Mouse (Mus musculus): ENCODE data around the gene Scn5a. TPM values are rescaled to one million over a fixed set of nuclear protein-coding genes. Genes with fewer than 3 reads are reported as not detected.

The Scn5a gene
- total RNA-seq (2015; ENCODE audit: low replicate concordance) (not detected in 2 replicates), total RNA-seq (2017; ENCODE audit: low replicate concordance) (not detected in 2 replicates)

DNA sequence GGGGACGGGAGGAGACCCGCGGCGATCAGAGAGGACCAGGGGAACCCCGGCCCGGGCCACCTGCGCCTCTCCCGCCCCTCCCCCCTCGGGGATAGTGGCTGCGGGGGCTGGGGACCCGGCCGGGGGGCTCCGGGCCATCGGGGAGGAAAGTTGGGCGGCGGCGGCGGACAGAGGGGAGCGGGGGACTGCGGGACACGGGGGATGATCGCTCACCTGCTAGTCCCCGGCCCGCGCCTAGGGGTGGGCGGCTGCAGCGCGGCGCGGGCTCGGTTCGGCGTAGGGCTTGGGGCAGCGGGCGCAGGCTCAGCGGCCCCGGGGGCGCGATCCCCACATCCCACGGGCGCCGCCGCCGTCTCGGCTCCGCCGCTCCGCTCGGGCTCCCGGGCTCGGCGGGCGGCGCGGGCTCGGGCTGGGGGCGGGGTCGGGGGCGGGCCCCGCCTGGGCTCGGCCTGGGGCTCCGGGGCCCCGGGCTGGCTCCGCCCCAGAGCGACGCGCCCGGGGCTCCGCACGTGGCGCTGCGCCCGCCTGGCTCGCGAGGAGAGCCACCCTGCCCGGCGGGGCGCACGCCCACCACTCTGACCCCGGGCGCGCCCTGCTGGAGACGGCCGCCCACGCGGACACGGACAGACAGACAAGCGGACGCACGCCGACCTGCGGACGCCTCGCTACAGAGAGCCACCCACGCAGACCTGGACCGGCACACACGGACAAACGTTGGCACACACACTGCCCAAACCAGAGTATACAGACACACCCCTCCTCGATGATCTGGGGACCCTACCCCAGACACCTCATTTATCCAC, at the start of gene Scn5a:
Scn5a (minus strand) TSS at position 381 of the 803 bp plus-strand sequence.
- ATAC-seq (replicated peaks; ENCODE audit: low FRiP score, poor library complexity, severe bottlenecking): no peak

DNA sequence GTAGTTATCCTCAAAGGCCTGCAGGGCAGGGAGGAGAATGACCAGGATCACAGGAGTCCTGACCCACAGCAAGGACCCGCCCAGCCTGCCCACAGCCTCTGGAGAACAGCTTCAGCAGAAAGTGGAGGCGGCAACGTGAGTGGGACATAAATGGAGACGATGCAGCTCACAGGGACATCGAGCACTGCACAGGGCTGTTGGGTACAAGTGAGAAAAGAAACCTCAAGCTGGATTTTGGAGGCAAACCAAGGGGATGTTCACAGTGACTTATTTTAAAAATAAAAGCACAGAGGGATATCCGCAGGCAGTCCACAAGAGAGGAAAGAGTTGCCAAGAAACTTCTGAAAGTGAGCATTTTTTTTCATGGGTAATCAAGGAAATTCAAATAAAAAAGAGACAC, 48.4 kb upstream of the Scn5a start:
- ATAC-seq (replicated peaks; ENCODE audit: low FRiP score, poor library complexity, severe bottlenecking): no peak

DNA sequence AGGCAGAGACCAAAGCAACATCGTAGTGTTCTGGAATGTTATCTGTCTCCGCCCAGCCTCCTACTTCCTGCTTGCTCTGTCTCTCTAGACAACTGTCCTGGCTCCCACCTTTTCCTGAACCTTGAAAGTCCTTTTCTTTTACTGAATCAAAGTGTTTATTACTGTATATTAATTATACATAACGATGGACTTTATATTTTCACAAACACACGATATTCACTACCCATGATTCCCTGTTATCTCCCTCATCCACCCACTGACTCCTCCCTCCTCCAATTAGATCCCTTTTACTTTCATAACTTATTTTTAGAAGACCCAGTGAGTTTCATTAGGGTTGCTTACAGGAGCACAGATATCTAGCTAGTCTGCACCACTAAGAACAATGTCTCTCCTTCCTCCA, 45.3 kb upstream of the Scn5a start:
- no peak for ATAC-seq (replicated peaks; ENCODE audit: low FRiP score, poor library complexity, severe bottlenecking)

DNA sequence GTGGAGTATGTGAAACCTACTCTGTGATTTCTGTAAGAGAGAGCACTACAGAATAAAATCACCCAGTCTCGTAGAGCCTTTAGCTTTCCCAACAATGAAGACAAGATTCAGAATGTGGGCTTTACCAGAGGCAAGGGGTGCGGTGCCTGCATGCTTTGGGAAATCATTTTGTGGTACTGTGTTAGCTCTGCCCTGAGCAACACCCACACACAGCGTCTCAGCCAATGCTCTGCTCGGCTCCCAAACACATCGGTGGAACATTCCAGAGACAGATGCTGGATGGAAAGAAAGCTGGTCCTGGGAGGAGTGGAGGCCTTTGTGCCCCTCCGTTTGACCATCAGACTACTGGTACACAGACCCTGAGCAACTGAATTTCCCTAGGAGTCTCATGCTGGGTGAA, 36.0 kb upstream of the Scn5a start:
- no peak for ATAC-seq (replicated peaks; ENCODE audit: low FRiP score, poor library complexity, severe bottlenecking)

DNA sequence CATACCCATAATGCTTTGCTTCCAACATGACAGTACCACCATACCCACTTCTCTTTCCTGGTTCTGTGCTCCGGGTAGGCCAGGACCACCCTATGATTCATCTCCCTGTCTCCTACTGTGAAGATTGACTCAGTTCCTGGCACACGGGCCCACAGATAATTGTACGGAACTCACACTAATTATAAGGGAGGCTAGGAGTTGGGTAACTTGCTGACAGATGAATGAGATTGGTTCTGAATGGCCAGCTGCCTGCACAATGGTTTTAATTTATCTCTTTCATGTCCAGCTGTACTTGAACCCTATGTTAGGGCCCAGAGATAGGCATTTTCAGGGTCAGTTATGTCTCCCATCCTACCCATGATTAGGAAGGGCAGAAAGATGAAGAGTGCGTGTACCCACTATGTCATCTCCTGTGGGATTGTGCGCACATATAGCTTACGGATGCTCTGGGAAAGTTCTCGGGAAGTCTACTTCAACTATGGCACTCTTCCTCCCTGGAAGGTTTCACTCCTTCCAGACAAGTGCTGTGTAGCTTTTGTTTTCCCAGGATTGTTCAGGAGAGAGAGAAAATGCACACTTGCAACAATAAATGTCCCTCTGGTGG, 31.8 kb upstream of the Scn5a start:
- ATAC-seq (replicated peaks; ENCODE audit: low FRiP score, poor library complexity, severe bottlenecking): no peak

DNA sequence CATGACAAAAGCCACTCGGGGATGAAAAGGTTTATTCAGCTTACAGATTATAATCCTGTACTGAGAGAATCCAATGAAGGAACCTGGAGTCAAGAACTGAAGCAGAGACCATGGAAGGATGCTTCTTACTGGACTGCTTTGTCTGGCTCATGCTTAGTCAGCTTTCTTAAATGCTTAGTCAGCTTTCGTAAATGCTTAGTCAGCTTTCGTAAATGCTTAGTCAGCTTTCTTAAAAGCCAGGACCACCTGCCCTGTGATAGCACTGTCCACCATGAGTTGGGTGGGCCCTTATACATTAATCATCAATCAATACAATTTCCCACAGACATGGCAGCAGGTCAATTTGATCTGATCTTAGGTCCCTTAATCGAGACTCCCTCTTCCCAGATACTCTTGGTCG, 28.1 kb upstream of the Scn5a start:
- ATAC-seq (replicated peaks; ENCODE audit: low FRiP score, poor library complexity, severe bottlenecking): no peak

DNA sequence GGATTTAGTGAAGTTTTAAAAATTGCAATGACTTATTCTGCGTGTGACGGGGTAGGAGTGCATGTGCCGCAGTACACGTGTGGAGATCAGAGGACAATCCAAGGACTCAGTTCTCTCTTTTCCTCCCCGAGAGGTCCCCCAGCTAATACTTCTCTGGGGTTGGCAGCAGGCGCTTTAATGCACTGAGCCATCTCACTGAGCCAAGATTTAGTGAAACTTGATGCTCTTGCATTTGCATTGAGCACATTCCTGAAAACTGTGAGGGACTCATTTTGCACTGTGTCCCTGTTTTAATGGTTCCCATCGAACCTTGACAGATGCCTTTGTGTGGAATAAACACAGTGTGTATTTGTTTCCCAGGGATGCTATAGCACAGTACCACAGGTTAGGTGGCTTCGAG, 25.8 kb upstream of the Scn5a start:
- ATAC-seq (replicated peaks; ENCODE audit: low FRiP score, poor library complexity, severe bottlenecking): no peak

DNA sequence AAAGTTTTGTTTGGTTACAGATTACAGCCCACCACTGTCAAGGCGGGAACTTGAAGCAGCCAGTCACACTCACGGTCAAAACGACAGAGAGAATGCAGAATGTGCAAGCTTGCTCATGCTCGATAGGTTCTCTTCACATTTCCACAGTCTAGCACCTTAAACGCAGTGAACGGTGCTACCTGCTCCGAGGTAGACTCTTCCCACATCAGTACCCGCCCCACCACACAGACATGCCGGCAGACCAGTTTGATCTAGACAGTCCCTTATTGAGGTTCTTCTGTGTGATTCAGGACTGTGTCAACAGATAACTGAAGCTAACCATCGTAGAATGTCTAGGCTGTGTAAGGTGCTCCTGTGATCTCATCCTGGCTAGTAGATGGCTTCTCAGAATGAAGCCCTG, 19.7 kb upstream of the Scn5a start:
- no peak for ATAC-seq (replicated peaks; ENCODE audit: low FRiP score, poor library complexity, severe bottlenecking)

DNA sequence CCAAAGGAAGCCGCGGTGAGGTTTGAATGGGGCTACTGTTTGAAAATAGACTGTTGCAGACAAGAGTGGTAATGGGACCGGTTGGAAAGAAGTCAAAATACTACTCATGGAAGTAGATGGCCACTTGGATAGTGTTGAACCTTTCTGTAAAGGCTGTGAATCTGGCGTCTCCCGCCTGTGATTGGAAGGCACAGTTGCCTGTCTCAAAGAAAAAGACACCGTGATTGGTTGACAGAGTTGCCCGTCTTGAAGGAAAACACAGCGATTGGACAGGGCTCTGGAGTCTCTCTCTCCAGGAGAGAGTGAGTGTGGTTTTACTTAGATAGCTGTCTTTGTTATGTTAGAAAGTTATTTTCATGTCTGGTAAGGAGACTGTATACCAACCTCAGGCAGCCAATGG, 18.5 kb upstream of the Scn5a start:
- ATAC-seq (replicated peaks; ENCODE audit: low FRiP score, poor library complexity, severe bottlenecking): no peak

DNA sequence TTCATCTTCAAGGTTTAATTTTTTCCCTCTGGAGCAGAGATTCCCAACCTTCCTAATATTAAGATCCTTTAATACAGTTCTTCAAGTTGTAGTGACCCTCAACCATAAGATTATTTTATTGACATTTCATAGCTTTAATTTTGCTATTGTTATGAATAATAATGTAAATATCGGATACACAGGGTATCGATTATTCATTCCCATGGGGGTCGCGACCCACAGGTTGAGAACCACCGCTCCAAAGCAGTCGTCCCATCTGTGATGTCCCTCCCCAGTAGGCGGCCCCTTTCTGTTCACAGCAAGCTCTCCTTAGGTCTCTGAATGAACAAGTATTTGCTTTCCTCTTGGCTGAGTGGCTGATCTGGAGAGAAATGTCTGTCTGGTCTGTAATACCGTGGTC, 10.8 kb upstream of the Scn5a start:
- ATAC-seq (replicated peaks; ENCODE audit: low FRiP score, poor library complexity, severe bottlenecking): no peak

DNA sequence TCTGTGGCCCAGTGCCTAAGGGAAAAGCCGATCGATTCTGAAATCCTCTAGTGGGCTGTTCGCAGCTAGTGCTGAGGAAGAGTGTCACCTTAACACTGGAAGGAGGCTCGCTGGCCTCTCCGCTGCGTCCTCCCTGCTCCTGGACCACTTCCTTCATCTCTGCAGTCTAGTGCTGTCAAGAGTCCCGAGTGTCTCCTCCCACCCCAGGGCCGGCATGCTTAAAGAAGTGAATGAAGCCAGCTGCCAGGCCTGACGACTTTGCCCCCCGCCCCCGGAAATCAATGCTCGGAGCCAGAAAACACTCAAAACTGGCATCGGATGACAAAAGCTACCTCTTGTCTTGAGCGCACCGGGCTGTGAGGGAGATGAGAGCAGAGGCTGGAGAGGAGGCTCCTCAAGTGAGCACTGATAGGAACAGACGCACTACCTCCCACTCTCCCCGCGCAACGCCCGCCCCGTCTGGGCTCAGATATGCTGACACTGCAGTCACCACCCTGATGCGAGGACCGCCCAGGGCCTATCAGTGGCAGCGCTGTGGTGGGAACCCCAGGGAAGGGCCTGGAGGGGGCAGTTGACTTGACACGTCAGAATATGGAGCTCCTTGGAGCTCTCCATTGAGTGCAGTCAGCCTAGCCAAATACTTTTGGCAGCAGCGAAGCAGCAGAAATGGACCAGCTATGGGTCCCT, 10.1 kb upstream of the Scn5a start:
- ATAC-seq (replicated peaks; ENCODE audit: low FRiP score, poor library complexity, severe bottlenecking): no peak

DNA sequence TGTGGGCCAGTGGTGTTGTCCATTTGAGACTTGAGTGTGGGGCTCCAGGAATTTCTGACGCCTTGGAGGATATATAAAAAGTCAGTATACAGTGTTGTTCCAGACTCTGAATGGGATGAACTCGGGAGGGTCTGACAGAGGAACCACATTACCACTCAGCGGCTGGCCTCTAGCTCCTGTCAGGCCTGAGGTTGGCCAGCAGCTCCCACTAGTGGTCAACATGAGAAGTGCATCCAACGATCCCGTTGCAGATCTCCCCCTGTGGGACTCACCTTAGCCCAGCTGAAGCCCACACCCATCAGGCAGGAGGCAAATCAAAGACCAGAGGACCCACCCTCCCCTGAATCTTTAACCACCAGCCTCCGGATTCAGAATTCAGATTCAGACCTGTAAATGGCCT, 1.9 kb upstream of the Scn5a start:
- ATAC-seq (replicated peaks; ENCODE audit: low FRiP score, poor library complexity, severe bottlenecking): peak; percentile 75

DNA sequence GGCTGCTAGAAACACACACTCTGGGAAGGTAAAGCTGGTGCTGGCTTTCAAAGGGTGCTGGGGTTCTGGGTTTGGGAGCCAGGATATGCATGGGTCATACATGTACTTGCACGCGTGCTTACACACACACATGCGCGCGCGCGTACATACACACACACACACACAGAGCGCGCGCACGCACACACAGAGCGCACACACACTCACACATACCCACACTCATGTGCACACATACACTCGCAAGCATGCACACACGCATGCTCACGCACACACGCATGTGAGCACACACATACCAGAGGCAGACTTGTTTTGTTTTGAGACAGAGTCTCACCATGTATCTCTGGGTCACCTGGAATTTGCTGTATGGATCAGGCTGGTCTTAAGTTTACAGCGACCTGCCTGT, 1.4 kb upstream of the Scn5a start:
- ATAC-seq (replicated peaks; ENCODE audit: low FRiP score, poor library complexity, severe bottlenecking): no peak

DNA sequence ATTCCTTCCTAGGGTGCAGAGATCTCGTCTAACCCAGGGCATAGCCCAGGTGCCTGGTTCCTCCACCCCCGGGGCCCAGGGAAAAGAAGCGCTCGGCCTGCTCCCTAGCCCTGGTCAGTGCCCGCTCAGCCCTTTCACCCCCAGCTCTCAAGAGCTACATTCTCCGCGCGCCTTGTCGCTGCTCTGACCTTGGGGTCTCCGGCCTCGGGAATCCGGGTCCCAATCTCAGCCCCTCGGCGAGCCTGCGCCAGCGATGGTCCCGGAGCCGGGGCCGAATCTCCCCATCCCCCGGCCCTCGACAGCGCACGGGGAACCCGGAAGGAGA, 543 bp downstream of the Scn5a start:
- ATAC-seq (replicated peaks; ENCODE audit: low FRiP score, poor library complexity, severe bottlenecking): no peak

DNA sequence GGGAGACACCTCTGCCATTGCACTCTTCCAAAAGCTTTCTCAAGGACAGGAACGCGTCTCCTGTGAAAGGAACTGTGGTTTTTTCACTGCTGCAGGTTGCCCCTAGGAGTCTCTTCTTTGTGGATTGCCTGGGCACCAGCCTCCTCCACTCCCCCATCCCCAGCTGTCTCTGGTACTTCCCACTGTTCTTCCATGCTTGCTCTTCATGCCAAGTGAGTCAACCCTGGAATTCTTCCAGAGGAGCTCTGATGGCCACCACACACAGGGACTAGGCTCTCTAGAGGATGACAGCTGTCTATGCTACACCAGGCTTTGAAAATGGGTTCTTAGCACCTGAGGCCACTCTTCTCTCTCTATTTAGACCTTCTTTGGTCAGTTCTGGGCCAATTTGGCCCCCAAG, 1.8 kb downstream of the Scn5a start:
- ATAC-seq (replicated peaks; ENCODE audit: low FRiP score, poor library complexity, severe bottlenecking): no peak

DNA sequence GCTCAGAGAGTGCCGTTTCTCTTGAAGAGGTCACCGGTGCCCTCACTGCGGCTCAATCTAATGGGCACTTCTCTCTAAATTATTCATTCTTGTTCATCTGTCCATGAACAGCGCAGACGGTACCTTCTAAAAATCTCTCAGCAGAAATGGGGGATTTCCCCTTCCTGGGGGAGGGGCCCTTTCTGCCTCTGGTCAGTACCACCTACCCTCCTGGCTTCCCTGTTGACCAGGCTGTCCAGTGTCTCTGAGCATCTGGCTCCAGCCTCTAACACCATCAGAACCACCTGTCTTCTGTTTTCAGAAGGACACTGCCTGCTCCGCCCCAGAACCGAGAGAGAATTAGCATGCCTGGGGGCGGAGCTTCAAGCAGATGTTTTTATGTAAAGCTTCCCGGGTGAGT, 3.1 kb downstream of the Scn5a start:
- no peak for ATAC-seq (replicated peaks; ENCODE audit: low FRiP score, poor library complexity, severe bottlenecking)

DNA sequence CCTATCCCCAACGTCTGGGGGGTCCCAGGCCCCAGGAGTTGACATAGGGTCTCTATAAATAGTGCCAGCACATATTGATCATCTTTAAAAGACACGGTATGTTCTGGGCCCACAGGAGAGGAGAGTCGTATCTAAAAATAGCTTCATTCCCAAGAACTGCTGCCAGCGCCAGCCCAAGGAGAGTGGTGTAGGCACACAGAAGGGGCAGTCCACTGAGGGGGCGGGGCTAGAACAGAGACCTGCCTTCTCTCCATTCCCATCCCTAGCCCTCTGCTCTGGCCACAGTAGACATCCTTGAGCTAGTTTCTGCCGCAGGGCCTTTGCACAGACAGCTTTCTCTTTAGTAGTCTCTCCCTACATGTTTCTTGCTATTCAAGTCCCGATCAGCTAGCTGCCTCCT, 4.5 kb downstream of the Scn5a start:
- no peak for ATAC-seq (replicated peaks; ENCODE audit: low FRiP score, poor library complexity, severe bottlenecking)

DNA sequence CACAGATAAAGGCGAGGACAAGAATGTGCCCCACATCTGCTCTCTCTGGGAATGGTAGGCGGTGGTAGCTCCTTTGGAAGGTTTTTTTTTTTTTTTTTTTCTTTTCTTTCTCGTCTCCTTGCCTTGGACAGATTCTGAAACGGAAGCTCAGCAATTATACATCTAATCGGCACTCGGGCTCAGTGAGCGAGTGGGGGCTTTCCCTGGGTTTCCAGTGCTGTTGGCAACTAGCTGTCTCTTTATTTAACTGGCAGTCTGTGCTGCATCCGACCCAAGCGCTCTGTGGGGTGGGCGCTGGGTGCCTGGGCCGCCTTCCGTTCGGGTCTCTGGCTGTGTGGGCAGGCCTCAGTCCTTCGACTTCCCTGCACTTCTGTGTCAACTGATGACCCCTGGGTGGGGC, 5.8 kb downstream of the Scn5a start:
- no peak for ATAC-seq (replicated peaks; ENCODE audit: low FRiP score, poor library complexity, severe bottlenecking)

DNA sequence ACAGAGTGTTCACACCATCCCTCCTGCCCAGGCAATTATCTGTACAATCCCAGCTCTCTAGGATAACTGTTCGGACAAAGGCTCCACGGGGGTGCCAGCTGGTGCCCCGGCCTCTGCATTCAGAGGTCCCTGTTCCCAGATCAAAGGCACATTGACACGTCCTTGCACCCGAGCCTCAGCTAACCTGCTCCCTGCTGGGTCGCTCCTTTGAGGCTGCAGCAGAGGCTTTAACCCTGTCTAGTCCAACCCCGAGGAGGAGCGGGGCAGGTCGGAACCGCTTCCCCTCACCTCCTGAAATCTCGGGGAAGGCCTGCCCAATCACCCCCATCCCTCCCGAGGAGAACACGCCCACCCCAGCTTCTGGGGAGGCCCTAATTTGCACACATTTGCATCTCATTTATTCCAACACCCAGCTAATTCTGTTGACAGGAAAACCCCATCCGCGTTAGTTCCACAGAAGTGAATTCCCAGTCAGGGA, 7.4 kb downstream of the Scn5a start:
- ATAC-seq (replicated peaks; ENCODE audit: low FRiP score, poor library complexity, severe bottlenecking): no peak

DNA sequence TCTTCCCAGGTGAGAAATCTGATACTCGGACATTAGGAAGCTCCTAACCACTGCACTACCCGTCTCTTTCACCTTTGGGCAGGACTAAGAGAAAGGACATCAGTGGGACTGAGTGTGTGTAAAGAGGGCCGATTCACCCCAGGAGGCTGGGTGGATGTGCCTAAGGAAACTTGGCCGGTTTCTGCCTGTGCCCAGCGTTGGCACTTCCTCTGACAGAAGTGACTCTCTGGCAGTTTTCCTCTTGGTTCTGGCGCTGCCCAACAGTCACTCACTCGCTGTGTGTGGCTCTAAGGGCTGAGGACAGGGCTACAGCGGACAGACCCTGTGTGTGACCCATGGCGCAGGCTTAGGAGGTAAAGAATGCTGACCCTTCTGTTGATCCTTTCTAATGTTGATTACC, 8.2 kb downstream of the Scn5a start:
- no peak for ATAC-seq (replicated peaks; ENCODE audit: low FRiP score, poor library complexity, severe bottlenecking)

DNA sequence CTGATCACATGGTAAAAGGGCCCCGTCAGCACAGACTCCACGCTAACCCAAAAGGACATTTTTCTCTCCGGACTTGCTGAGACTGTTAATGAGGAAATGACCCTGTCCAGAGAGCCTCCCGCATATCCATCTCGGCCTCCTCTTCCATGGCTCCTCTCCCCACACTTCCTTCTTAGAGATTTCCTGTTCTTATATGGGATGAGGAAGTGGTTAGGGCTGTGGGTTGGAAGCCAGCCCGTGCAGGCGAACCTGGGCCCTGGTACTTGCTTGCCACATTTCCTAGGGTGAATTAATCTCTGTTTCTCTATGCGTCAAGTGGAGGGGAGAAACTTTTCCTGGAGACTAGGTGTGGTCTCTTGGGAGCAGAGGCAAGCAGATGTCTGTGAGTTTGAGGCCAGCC, 10.1 kb downstream of the Scn5a start:
- ATAC-seq (replicated peaks; ENCODE audit: low FRiP score, poor library complexity, severe bottlenecking): no peak
